Mouse (Mus musculus) bone marrow, adult 2 months (tissue): ENCODE data around the gene Hpca.

ENCODE experiments used
- CTCF ChIP-seq: fragments of 200-500 bp; IDR thresholded peaks from 2 replicates; pipeline ENCODE4 v1.5.1; 2011; ENCODE audit warnings: low read length, control low read depth; ENCODE audit not compliant: control insufficient read depth, insufficient read depth
- POLR2A ChIP-seq: fragments of 200-500 bp; IDR thresholded peaks from 2 replicates; pipeline ENCODE4 v1.6.1; 2011; ENCODE audit warnings: low read depth, mild to moderate bottlenecking, control low read depth, low read length, borderline replicate concordance; ENCODE audit not compliant: control insufficient read depth

- no peak for TF ChIP-seq POLR2A
- TF ChIP-seq CTCF = no peak
These were observed 14.3 kb upstream of the Hpca start for GRCm38 (mm10) chr4:129136189-129136578.
